Mouse (Mus musculus): Measurements from ENCODE around the gene Igtp. TPM values are rescaled to one million over a fixed set of nuclear protein-coding genes. Genes with fewer than 3 reads are reported as not detected.
A peak's percentile ranks its signal among the peaks of the same experiment; 100 is the strongest.
"Not testable (repeated sequence)": the region's sequence is repeated elsewhere in the genome, so short reads cannot be mapped to it uniquely, and the experiment has no call there.

Igtp gene
- polyA plus RNA-seq, 1 experiment from 2014 or later = 8.5 TPM

GRCm38 (mm10) chr11:58214391-58215048 lies 15.2 kb downstream of the Igtp start:
- Histone ChIP-seq H3K4me3 (replicated peaks) (peak overlapping the region; percentile 47), H3K9me3 (replicated peaks) (no peaks in the 10 kb centered on the region), H3K36me3 (no peaks in the 10 kb centered on the region), H3K27me3 (no peaks in the 10 kb centered on the region), H3K27ac (replicated peaks) (no peak overlapping the region), H3K4me2 (replicated peaks) (peak overlapping the region; percentile 51), H3K4me1 (peaks cover 5% of the 10 kb centered on the region; the same call in 1 of the 2 replicates), H3K9ac (peak overlapping the region; percentile 12)
- peak; percentile 63; the same call in 1 of the 2 replicates for ATAC-seq (ENCODE audit: insufficient number of reproducible peaks, low FRiP score, low TSS enrichment, low read depth)
- 36% methylated on average over 17 of the region's 17 CpGs for WGBS

- H3K4me2 ChIP-seq (replicated peaks) = peak overlapping the region; percentile 51
- H3K9me3 ChIP-seq (replicated peaks); H3K9ac ChIP-seq; H3K36me3 ChIP-seq; H3K27ac ChIP-seq (replicated peaks); H3K27me3 ChIP-seq; H3K4me1 ChIP-seq: not testable (repeated sequence)
- ATAC-seq (ENCODE audit: insufficient number of reproducible peaks, low FRiP score, low TSS enrichment, low read depth) = 0 out of 2 replicates have a peak, but pooled peaks have one; percentile 15
- H3K4me3 ChIP-seq (replicated peaks) = peak overlapping the region; percentile 47
- 27% methylated on average over 2 of the region's 3 CpGs for WGBS
Measured at GRCm38 (mm10) chr11:58215049-58215430, 15.7 kb downstream of the Igtp start.

- no peak for ATAC-seq (ENCODE audit: insufficient number of reproducible peaks, low FRiP score, low TSS enrichment, low read depth)
- H3K4me1 ChIP-seq = peaks cover 5% of the 10 kb centered on the region; the same call in 1 of the 2 replicates
- H3K9me3 ChIP-seq (replicated peaks) = no peaks in the 10 kb centered on the region
- no peak overlapping the region for H3K27ac ChIP-seq (replicated peaks)
- no peaks in the 10 kb centered on the region for H3K27me3 ChIP-seq
- H3K9ac ChIP-seq = no peak overlapping the region
- H3K36me3 ChIP-seq = no peaks in the 10 kb centered on the region
- H3K4me3 ChIP-seq (replicated peaks) = no peak overlapping the region
- H3K4me2 ChIP-seq (replicated peaks) = no peak overlapping the region
- WGBS = 78% methylated on average over 5 of the region's 5 CpGs
Measured at GRCm38 (mm10) chr11:58215814-58216213, 16.5 kb downstream of the Igtp start.

GRCm38 (mm10) chr11:58216823-58217222 lies 17.5 kb downstream of the Igtp start:
- 78% methylated on average over 6 of the region's 6 CpGs for WGBS

GRCm38 (mm10) chr11:58223751-58224150 lies 24.4 kb downstream of the Igtp start:
- ATAC-seq (ENCODE audit: insufficient number of reproducible peaks, low FRiP score, low TSS enrichment, low read depth) = no peak
- H3K9ac ChIP-seq = no peak overlapping the region
- no peaks in the 10 kb centered on the region for H3K9me3 ChIP-seq (replicated peaks)
- H3K4me1 ChIP-seq = no peaks in the 10 kb centered on the region
- H3K27me3 ChIP-seq = no peaks in the 10 kb centered on the region
- H3K27ac ChIP-seq (replicated peaks) = no peak overlapping the region
- WGBS = 28% methylated on average over 4 of the region's 4 CpGs
- no peak overlapping the region for H3K4me3 ChIP-seq (replicated peaks)
- no peaks in the 10 kb centered on the region for H3K36me3 ChIP-seq
- H3K4me2 ChIP-seq (replicated peaks) = no peak overlapping the region

More at GRCm38 (mm10) chr11:58216823-58217222, 17.5 kb downstream of the Igtp start:
- Histone ChIP-seq H3K9ac (no peak overlapping the region), H3K9me3 (replicated peaks) (no peaks in the 10 kb centered on the region), H3K4me3 (replicated peaks) (no peak overlapping the region), H3K4me2 (replicated peaks) (no peak overlapping the region), H3K36me3 (no peaks in the 10 kb centered on the region), H3K27ac (replicated peaks) (no peak overlapping the region), H3K4me1 (no peaks in the 10 kb centered on the region), H3K27me3 (no peaks in the 10 kb centered on the region)
- no peak for ATAC-seq (ENCODE audit: insufficient number of reproducible peaks, low FRiP score, low TSS enrichment, low read depth)

- Histone ChIP-seq H3K4me3 (replicated peaks) (no peak overlapping the region), H3K27ac (replicated peaks) (no peak overlapping the region), H3K9me3 (replicated peaks) (no peaks in the 10 kb centered on the region), H3K4me1 (no peaks in the 10 kb centered on the region), H3K36me3 (no peaks in the 10 kb centered on the region), H3K4me2 (replicated peaks) (no peak overlapping the region), H3K27me3 (no peaks in the 10 kb centered on the region), H3K9ac (no peak overlapping the region)
- 56% methylated on average over 7 of the region's 7 CpGs for WGBS
- no peak for ATAC-seq (ENCODE audit: insufficient number of reproducible peaks, low FRiP score, low TSS enrichment, low read depth)
Measured at GRCm38 (mm10) chr11:58224313-58224712, 25.0 kb downstream of the Igtp start.

GRCm38 (mm10) chr11:58224872-58225271 lies 25.5 kb downstream of the Igtp start:
- H3K4me2 ChIP-seq (replicated peaks); H3K36me3 ChIP-seq; H3K4me3 ChIP-seq (replicated peaks); H3K27ac ChIP-seq (replicated peaks); H3K9me3 ChIP-seq (replicated peaks); H3K27me3 ChIP-seq; H3K4me1 ChIP-seq; ATAC-seq (ENCODE audit: insufficient number of reproducible peaks, low FRiP score, low TSS enrichment, low read depth); H3K9ac ChIP-seq: not testable (repeated sequence)
- 79% methylated on average over 2 of the region's 2 CpGs for WGBS

GRCm38 (mm10) chr11:58225655-58226054 lies 26.3 kb downstream of the Igtp start:
- H3K4me1 ChIP-seq = no peaks in the 10 kb centered on the region

GRCm38 (mm10) chr11:58226425-58226824 lies 27.1 kb downstream of the Igtp start:
- H3K9me3 ChIP-seq (replicated peaks) = no peaks in the 10 kb centered on the region
- no peak overlapping the region for H3K4me2 ChIP-seq (replicated peaks)
- H3K4me1 ChIP-seq = no peaks in the 10 kb centered on the region
- H3K4me3 ChIP-seq (replicated peaks) = no peak overlapping the region
- H3K27ac ChIP-seq (replicated peaks) = no peak overlapping the region
- H3K9ac ChIP-seq = no peak overlapping the region
- no peak for ATAC-seq (ENCODE audit: insufficient number of reproducible peaks, low FRiP score, low TSS enrichment, low read depth)
- H3K36me3 ChIP-seq = no peaks in the 10 kb centered on the region
- no peaks in the 10 kb centered on the region for H3K27me3 ChIP-seq

More at GRCm38 (mm10) chr11:58225655-58226054, 26.3 kb downstream of the Igtp start:
- WGBS = 15% methylated on average over 5 of the region's 5 CpGs
- Histone ChIP-seq H3K27ac (replicated peaks) (no peak overlapping the region), H3K27me3 (no peaks in the 10 kb centered on the region), H3K4me2 (replicated peaks) (no peak overlapping the region), H3K9me3 (replicated peaks) (no peaks in the 10 kb centered on the region), H3K4me3 (replicated peaks) (no peak overlapping the region), H3K9ac (no peak overlapping the region), H3K36me3 (no peaks in the 10 kb centered on the region)
- no peak for ATAC-seq (ENCODE audit: insufficient number of reproducible peaks, low FRiP score, low TSS enrichment, low read depth)

GRCm38 (mm10) chr11:58228021-58228420 lies 28.7 kb downstream of the Igtp start:
- H3K4me3 ChIP-seq (replicated peaks); H3K4me2 ChIP-seq (replicated peaks); H3K27me3 ChIP-seq; ATAC-seq (ENCODE audit: insufficient number of reproducible peaks, low FRiP score, low TSS enrichment, low read depth); H3K36me3 ChIP-seq; H3K9me3 ChIP-seq (replicated peaks); H3K27ac ChIP-seq (replicated peaks); H3K4me1 ChIP-seq; H3K9ac ChIP-seq: not testable (repeated sequence)
- WGBS = 86% methylated on average over 2 of the region's 2 CpGs

GRCm38 (mm10) chr11:58230396-58230910 lies 31.1 kb downstream of the Igtp start:
- Histone ChIP-seq H3K27me3 (no peaks in the 10 kb centered on the region), H3K9ac (no peak overlapping the region), H3K4me1 (no peaks in the 10 kb centered on the region), H3K9me3 (replicated peaks) (no peaks in the 10 kb centered on the region), H3K4me2 (replicated peaks) (no peak overlapping the region), H3K4me3 (replicated peaks) (no peak overlapping the region), H3K36me3 (no peaks in the 10 kb centered on the region), H3K27ac (replicated peaks) (no peak overlapping the region)
- 45% methylated on average over 16 of the region's 16 CpGs for WGBS
- no peak for ATAC-seq (ENCODE audit: insufficient number of reproducible peaks, low FRiP score, low TSS enrichment, low read depth)

GRCm38 (mm10) chr11:58231156-58231555 lies 31.8 kb downstream of the Igtp start:
- no peak overlapping the region for H3K27ac ChIP-seq (replicated peaks)
- no peak for ATAC-seq (ENCODE audit: insufficient number of reproducible peaks, low FRiP score, low TSS enrichment, low read depth)
- WGBS = 84% methylated on average over 8 of the region's 8 CpGs

More at GRCm38 (mm10) chr11:58231156-58231555, 31.8 kb downstream of the Igtp start:
- no peak overlapping the region for H3K9ac ChIP-seq
- H3K36me3 ChIP-seq = no peaks in the 10 kb centered on the region
- no peaks in the 10 kb centered on the region for H3K4me1 ChIP-seq
- H3K9me3 ChIP-seq (replicated peaks) = no peaks in the 10 kb centered on the region
- no peak overlapping the region for H3K4me2 ChIP-seq (replicated peaks)
- H3K4me3 ChIP-seq (replicated peaks) = no peak overlapping the region
- H3K27me3 ChIP-seq = no peaks in the 10 kb centered on the region
